Mouse (Mus musculus): ENCODE data around the gene Ncor1. TPM values are rescaled to one million over a fixed set of nuclear protein-coding genes. Genes with fewer than 3 reads are reported as not detected.

Ncor1 gene
- polyA plus RNA-seq, 1 experiment from 2014 or later, result 203 TPM

DNA sequence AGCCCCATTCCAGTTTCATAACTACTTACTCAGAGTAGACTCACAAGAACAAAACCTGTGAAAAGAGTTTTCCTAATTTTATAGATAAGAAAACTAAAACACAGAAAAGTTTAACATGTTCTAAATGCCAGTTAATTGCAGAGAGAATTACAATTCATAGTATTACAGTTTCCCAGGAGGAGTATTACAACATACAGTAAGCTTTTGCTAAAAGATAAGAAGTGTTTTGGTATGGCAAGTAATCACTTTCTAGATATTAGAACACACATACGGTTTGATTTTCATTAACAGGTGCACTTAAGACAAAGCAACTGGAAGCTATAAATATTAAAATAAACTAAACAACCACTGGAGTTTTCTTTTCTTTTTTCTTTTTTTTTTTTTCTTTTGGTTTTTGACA lies 3.1 kb downstream of the Ncor1 start:
- peak overlapping the region; percentile 89; the same call in 1 of the 2 replicates for H3K4me2 ChIP-seq (replicated peaks; ENCODE audit: low read depth, low read length)
- no peaks in the 10 kb centered on the region for H3K27me3 ChIP-seq (ENCODE audit: control insufficient read depth, insufficient read depth, low read length)
- no peak overlapping the region for H3K27ac ChIP-seq (ENCODE audit: low read depth, low read length)
- ATAC-seq (ENCODE audit: low FRiP score, low TSS enrichment), result no peak
- no peaks in the 10 kb centered on the region for H3K9me3 ChIP-seq (ENCODE audit: control insufficient read depth, low read length)
- peaks cover 4% of the 10 kb centered on the region; the same call in 1 of the 2 replicates for H3K36me3 ChIP-seq (ENCODE audit: control insufficient read depth, insufficient read depth, low read length)
- 75% methylated on average over 1 of the region's 1 CpGs for WGBS
- peak overlapping the region; percentile 95; the same call in 1 of the 2 replicates for H3K4me3 ChIP-seq (ENCODE audit: low read length)
- H3K4me1 ChIP-seq (ENCODE audit: control insufficient read depth, insufficient read depth, low read length), result 0 out of 2 replicates have a peak, but pooled peaks cover 8% of the 10 kb centered on the region
- no peak overlapping the region for H3K9ac ChIP-seq (ENCODE audit: low read depth, low read length)

DNA sequence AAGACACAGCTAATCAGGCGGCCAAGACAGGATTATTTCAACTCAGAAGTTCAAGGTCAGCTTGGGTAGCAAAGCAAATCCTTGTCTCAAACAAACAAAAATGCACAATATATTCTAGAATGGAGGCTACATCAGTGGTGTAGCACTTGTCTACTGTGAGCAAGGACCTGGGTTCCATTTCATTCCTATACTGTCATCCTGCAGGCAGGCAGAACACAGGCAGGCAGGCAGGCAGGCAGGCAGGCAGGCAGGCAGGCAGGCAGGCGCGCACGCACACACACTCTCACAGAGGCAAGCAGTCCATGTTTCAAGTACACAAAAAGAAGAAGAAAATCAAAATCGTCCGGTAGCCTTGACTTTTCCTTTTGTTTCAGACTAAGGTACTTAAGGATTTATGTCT lies 9.4 kb downstream of the Ncor1 start:
- H3K27ac ChIP-seq (ENCODE audit: low read depth, low read length), result no peak overlapping the region
- H3K9me3 ChIP-seq (ENCODE audit: control insufficient read depth, low read length), result no peaks in the 10 kb centered on the region
- H3K9ac ChIP-seq (ENCODE audit: low read depth, low read length), result no peak overlapping the region
- no peaks in the 10 kb centered on the region for H3K27me3 ChIP-seq (ENCODE audit: control insufficient read depth, insufficient read depth, low read length)
- H3K36me3 ChIP-seq (ENCODE audit: control insufficient read depth, insufficient read depth, low read length), result peaks cover 7% of the 10 kb centered on the region; the same call in 1 of the 2 replicates
- WGBS, result 94% methylated on average over 6 of the region's 6 CpGs
- no peak overlapping the region for H3K4me2 ChIP-seq (replicated peaks; ENCODE audit: low read depth, low read length)
- H3K4me1 ChIP-seq (ENCODE audit: control insufficient read depth, insufficient read depth, low read length), result no peaks in the 10 kb centered on the region
- H3K4me3 ChIP-seq (ENCODE audit: low read length), result no peak overlapping the region
- no peak for ATAC-seq (ENCODE audit: low FRiP score, low TSS enrichment)

DNA sequence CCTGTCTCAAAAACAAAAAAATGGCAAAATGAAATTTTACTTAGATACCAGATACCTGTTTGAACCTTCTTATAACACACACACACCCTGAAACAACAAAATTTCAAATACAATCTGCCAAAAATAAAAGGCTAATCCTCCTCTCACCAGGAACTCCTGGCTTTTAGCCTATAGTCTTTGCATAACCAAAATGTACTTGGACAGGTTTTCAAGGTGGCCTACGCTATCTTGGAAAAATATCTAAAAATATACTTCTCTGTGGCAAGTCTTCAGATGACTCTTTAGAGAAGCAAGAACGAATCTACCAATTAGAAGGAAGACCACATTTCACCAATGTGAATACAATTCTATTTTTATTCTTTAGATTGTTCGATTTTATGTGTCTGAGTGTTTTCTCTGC lies 12.5 kb downstream of the Ncor1 start:
- 93% methylated on average over 3 of the region's 3 CpGs for WGBS
- Histone ChIP-seq H3K4me1 (ENCODE audit: control insufficient read depth, insufficient read depth, low read length) (no peaks in the 10 kb centered on the region), H3K36me3 (ENCODE audit: control insufficient read depth, insufficient read depth, low read length) (peaks cover 6% of the 10 kb centered on the region; the same call in 1 of the 2 replicates), H3K4me3 (ENCODE audit: low read length) (no peak overlapping the region), H3K9ac (ENCODE audit: low read depth, low read length) (no peak overlapping the region), H3K27me3 (ENCODE audit: control insufficient read depth, insufficient read depth, low read length) (no peaks in the 10 kb centered on the region), H3K9me3 (ENCODE audit: control insufficient read depth, low read length) (no peaks in the 10 kb centered on the region), H3K27ac (ENCODE audit: low read depth, low read length) (no peak overlapping the region), H3K4me2 (replicated peaks; ENCODE audit: low read depth, low read length) (no peak overlapping the region)
- no peak for ATAC-seq (ENCODE audit: low FRiP score, low TSS enrichment)

DNA sequence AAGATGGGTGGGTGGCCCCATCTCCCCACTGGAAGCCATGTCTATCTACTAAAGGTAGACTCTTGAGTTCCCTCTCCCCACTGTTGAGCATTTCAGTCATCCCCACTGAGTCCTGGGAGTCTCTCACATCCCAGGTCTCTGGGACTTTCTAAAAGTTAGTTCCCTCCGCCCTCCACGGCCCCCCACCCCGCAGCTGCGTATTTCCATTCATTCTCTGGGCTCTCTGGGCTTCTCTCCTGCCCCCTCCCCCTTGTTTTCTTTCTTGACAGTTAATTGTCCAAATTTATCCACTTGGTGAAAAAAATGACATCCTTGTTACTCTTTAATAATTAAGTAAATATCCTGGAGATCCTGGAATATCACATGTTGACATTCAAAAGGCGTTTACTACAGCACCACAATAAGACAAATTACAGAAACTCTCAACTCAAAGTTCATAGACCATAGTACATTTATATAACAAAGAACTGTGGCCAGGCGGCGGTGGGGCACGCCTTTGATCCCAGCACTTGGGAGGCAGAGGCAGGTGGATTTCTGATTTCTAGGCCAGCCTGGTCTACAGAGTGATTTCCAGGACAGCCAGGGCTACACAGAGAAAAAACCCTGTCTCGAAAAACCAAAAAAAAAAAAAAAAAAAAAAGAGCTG lies 17.5 kb downstream of the Ncor1 start:
- Histone ChIP-seq H3K9me3 (ENCODE audit: control insufficient read depth, low read length) (no peaks in the 10 kb centered on the region), H3K9ac (ENCODE audit: low read depth, low read length) (no peak overlapping the region), H3K27ac (ENCODE audit: low read depth, low read length) (no peak overlapping the region), H3K27me3 (ENCODE audit: control insufficient read depth, insufficient read depth, low read length) (no peaks in the 10 kb centered on the region), H3K4me1 (ENCODE audit: control insufficient read depth, insufficient read depth, low read length) (no peaks in the 10 kb centered on the region), H3K36me3 (ENCODE audit: control insufficient read depth, insufficient read depth, low read length) (peaks cover 10% of the 10 kb centered on the region), H3K4me3 (ENCODE audit: low read length) (no peak overlapping the region), H3K4me2 (replicated peaks; ENCODE audit: low read depth, low read length) (no peak overlapping the region)
- ATAC-seq (ENCODE audit: low FRiP score, low TSS enrichment), result no peak
- 92% methylated on average over 9 of the region's 9 CpGs for WGBS

DNA sequence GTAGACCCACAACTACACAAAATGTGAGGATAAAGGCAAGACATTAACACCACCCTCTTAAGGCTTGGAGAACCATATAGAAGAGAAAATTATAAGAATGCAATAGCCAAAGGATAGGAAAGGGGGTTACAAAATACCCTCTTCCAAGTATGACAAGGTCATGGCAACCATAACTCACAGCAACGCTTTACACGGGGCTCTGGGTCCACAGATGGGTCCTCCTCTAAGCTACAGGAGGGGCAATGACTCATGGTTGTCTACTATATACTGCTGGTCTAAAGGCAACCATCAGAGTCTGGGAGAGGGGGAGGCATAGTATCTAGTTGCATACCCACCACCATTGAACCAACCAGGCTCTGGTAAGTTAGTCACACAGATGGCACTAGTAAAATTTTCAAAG lies 26.1 kb downstream of the Ncor1 start:
- H3K4me2 ChIP-seq (replicated peaks; ENCODE audit: low read depth, low read length), result no peak overlapping the region
- no peak overlapping the region for H3K4me3 ChIP-seq (ENCODE audit: low read length)
- no peaks in the 10 kb centered on the region for H3K9me3 ChIP-seq (ENCODE audit: control insufficient read depth, low read length)
- ATAC-seq (ENCODE audit: low FRiP score, low TSS enrichment), result no peak
- H3K4me1 ChIP-seq (ENCODE audit: control insufficient read depth, insufficient read depth, low read length), result no peaks in the 10 kb centered on the region
- WGBS, result 92% methylated on average over 2 of the region's 2 CpGs
- no peak overlapping the region for H3K27ac ChIP-seq (ENCODE audit: low read depth, low read length)
- peaks cover 32% of the 10 kb centered on the region for H3K36me3 ChIP-seq (ENCODE audit: control insufficient read depth, insufficient read depth, low read length)
- H3K27me3 ChIP-seq (ENCODE audit: control insufficient read depth, insufficient read depth, low read length), result no peaks in the 10 kb centered on the region
- no peak overlapping the region for H3K9ac ChIP-seq (ENCODE audit: low read depth, low read length)

DNA sequence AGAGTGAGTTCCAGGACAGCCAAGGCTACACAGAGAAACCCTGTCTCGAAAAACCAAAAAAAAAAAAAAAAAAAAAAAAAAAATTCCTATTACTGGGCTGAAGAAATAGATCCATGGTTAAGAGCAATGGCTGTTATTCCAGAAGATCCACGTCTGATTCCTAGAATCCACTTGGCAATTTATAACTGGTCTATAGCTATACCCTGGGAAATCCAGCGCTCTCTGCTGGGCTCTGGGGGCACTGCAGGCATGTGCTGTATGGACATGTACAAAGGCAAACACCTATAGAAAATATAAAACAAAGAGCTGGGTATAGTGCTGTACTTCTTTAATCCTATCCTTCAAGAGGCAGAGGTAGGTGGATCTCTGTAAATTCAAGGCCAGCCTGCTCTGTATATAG lies 31.2 kb downstream of the Ncor1 start:
- no peak overlapping the region for H3K4me3 ChIP-seq (ENCODE audit: low read length)
- no peak overlapping the region for H3K4me2 ChIP-seq (replicated peaks; ENCODE audit: low read depth, low read length)
- 81% methylated on average over 2 of the region's 3 CpGs for WGBS
- H3K27me3 ChIP-seq (ENCODE audit: control insufficient read depth, insufficient read depth, low read length), result no peaks in the 10 kb centered on the region
- no peaks in the 10 kb centered on the region for H3K4me1 ChIP-seq (ENCODE audit: control insufficient read depth, insufficient read depth, low read length)
- no peaks in the 10 kb centered on the region for H3K9me3 ChIP-seq (ENCODE audit: control insufficient read depth, low read length)
- H3K9ac ChIP-seq (ENCODE audit: low read depth, low read length), result no peak overlapping the region
- ATAC-seq (ENCODE audit: low FRiP score, low TSS enrichment), result no peak
- H3K27ac ChIP-seq (ENCODE audit: low read depth, low read length), result no peak overlapping the region
- H3K36me3 ChIP-seq (ENCODE audit: control insufficient read depth, insufficient read depth, low read length), result peaks cover 43% of the 10 kb centered on the region

DNA sequence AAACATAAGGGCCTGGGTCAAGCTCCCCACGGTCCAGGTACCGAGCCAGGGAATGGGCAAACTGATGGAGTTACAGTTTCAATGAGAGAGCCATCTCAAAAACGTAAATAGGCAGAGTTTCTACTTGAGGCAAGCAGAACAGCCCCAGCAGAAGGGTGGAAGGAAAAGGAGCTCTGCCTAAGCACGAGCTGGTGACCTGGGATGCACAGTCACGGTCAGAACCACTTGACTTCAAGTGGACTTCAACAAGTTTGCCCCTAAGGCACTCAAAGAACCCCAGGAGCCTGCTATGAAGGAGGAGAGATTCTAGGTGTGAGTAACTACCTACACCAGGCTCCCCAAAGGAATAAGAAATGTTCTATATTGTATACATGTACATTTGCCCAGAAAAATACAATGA lies 32.1 kb downstream of the Ncor1 start:
- H3K27ac ChIP-seq (ENCODE audit: low read depth, low read length), result no peak overlapping the region
- 75% methylated on average over 5 of the region's 5 CpGs for WGBS

DNA sequence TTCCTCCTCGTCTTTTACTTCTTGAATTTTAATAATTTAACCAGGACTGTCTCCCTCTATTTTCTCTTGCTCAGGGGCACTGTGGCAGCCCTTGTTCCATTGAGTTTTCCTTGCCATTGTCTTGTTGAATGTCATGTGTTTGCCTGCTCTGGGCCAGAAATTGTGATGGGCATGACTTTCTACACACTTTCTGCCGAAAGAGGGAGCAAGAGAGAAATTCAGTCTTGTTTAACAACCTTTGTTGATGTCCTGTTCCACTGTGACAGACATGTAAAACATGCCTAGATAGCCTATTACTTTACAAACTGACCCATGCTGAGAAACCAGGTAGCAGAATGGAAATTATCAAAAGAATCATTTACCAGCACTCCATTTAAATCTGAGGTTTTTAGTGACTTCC lies 33.8 kb downstream of the Ncor1 start:
- no peak overlapping the region for H3K9ac ChIP-seq (ENCODE audit: low read depth, low read length)
- no peak overlapping the region for H3K4me2 ChIP-seq (replicated peaks; ENCODE audit: low read depth, low read length)
- no peaks in the 10 kb centered on the region for H3K9me3 ChIP-seq (ENCODE audit: control insufficient read depth, low read length)
- WGBS, result 79% methylated on average over 2 of the region's 2 CpGs
- no peak overlapping the region for H3K27ac ChIP-seq (ENCODE audit: low read depth, low read length)
- ATAC-seq (ENCODE audit: low FRiP score, low TSS enrichment), result no peak
- no peaks in the 10 kb centered on the region for H3K4me1 ChIP-seq (ENCODE audit: control insufficient read depth, insufficient read depth, low read length)
- no peak overlapping the region for H3K4me3 ChIP-seq (ENCODE audit: low read length)
- peaks cover 51% of the 10 kb centered on the region for H3K36me3 ChIP-seq (ENCODE audit: control insufficient read depth, insufficient read depth, low read length)
- no peaks in the 10 kb centered on the region for H3K27me3 ChIP-seq (ENCODE audit: control insufficient read depth, insufficient read depth, low read length)

More for the DNA sequence above, 32.1 kb downstream of the Ncor1 start:
- Histone ChIP-seq H3K27me3 (ENCODE audit: control insufficient read depth, insufficient read depth, low read length) (no peaks in the 10 kb centered on the region), H3K4me2 (replicated peaks; ENCODE audit: low read depth, low read length) (no peak overlapping the region), H3K9me3 (ENCODE audit: control insufficient read depth, low read length) (no peaks in the 10 kb centered on the region), H3K36me3 (ENCODE audit: control insufficient read depth, insufficient read depth, low read length) (peaks cover 48% of the 10 kb centered on the region), H3K4me1 (ENCODE audit: control insufficient read depth, insufficient read depth, low read length) (no peaks in the 10 kb centered on the region), H3K9ac (ENCODE audit: low read depth, low read length) (no peak overlapping the region), H3K4me3 (ENCODE audit: low read length) (no peak overlapping the region)
- no peak for ATAC-seq (ENCODE audit: low FRiP score, low TSS enrichment)

DNA sequence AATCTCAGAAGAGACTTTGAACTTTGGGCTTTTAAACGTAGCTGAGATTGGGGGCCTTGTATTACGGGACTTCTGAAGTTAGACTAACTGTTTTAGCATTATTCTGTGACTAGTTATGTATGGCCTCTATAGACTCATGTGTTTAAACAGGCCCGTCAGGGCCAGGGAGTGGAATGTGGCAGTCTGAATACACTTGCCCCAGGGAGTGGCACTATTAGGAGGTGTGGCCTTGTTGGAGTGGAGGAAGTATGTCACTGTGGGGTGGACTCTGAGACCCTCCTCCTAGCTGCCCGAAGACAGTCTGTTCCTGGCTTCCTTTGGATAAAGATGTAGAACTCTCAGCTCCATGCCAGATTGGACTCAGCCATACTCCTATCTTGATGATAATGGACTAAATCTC lies 43.3 kb downstream of the Ncor1 start:
- H3K4me2 ChIP-seq (replicated peaks; ENCODE audit: low read depth, low read length), result no peak overlapping the region
- H3K27me3 ChIP-seq (ENCODE audit: control insufficient read depth, insufficient read depth, low read length), result no peaks in the 10 kb centered on the region
- no peak overlapping the region for H3K9ac ChIP-seq (ENCODE audit: low read depth, low read length)
- no peaks in the 10 kb centered on the region for H3K9me3 ChIP-seq (ENCODE audit: control insufficient read depth, low read length)
- peaks cover 51% of the 10 kb centered on the region for H3K36me3 ChIP-seq (ENCODE audit: control insufficient read depth, insufficient read depth, low read length)
- H3K4me3 ChIP-seq (ENCODE audit: low read length), result no peak overlapping the region
- no peak overlapping the region for H3K27ac ChIP-seq (ENCODE audit: low read depth, low read length)
- 89% methylated on average over 4 of the region's 4 CpGs for WGBS
- H3K4me1 ChIP-seq (ENCODE audit: control insufficient read depth, insufficient read depth, low read length), result no peaks in the 10 kb centered on the region
- ATAC-seq (ENCODE audit: low FRiP score, low TSS enrichment), result no peak

Measured in kidney, embryonic 14.5 days (tissue).